Mouse (Mus musculus): ENCODE measurements around the gene Zfp36. TPM values are rescaled to one million over a fixed set of nuclear protein-coding genes. Genes with fewer than 3 reads are reported as not detected.
A peak's percentile ranks its signal among the peaks of the same experiment; 100 is the strongest.

The Zfp36 gene
- polyA plus RNA-seq, 1 experiment from 2014 or later: 21.4 TPM

GRCm38 (mm10) chr7:28347746-28348145 is 32.3 kb downstream of the Zfp36 start:
- Histone ChIP-seq H3K9ac (no peak overlapping the region), H3K4me1 (peaks cover 15% of the 10 kb centered on the region), H3K9me3 (no peaks in the 10 kb centered on the region), H3K27me3 (replicated peaks) (no peaks in the 10 kb centered on the region), H3K36me3 (no peaks in the 10 kb centered on the region), H3K4me2 (no peak overlapping the region), H3K4me3 (replicated peaks) (no peak overlapping the region), H3K27ac (no peak overlapping the region)
- ATAC-seq (ENCODE audit: insufficient read depth, low FRiP score, low read depth): no peak
- WGBS: 60% methylated on average over 3 of the region's 3 CpGs

GRCm38 (mm10) chr7:28344637-28345036 is 35.4 kb downstream of the Zfp36 start:
- Histone ChIP-seq H3K9ac (no peak overlapping the region), H3K9me3 (no peaks in the 10 kb centered on the region), H3K4me1 (peaks cover 6% of the 10 kb centered on the region; the same call in 1 of the 2 replicates), H3K27ac (no peak overlapping the region), H3K4me2 (no peak overlapping the region), H3K27me3 (replicated peaks) (no peaks in the 10 kb centered on the region), H3K4me3 (replicated peaks) (no peak overlapping the region), H3K36me3 (no peaks in the 10 kb centered on the region)
- ATAC-seq (ENCODE audit: insufficient read depth, low FRiP score, low read depth): peak; percentile 13; the same call in 1 of the 2 replicates
- 3% methylated on average over 4 of the region's 4 CpGs for WGBS

- no peak overlapping the region for H3K4me3 ChIP-seq (replicated peaks)
- H3K27ac ChIP-seq: no peak overlapping the region
- no peak overlapping the region for H3K4me2 ChIP-seq
- 25% methylated on average over 7 of the region's 7 CpGs for WGBS
- no peak overlapping the region for H3K9ac ChIP-seq
- no peaks in the 10 kb centered on the region for H3K27me3 ChIP-seq (replicated peaks)
- H3K36me3 ChIP-seq: no peaks in the 10 kb centered on the region
- ATAC-seq (ENCODE audit: insufficient read depth, low FRiP score, low read depth): no peak
- H3K9me3 ChIP-seq: no peaks in the 10 kb centered on the region
- peaks cover 3% of the 10 kb centered on the region; the same call in 1 of the 2 replicates for H3K4me1 ChIP-seq
These were observed 38.7 kb downstream of the Zfp36 start for GRCm38 (mm10) chr7:28341381-28341780.

GRCm38 (mm10) chr7:28339213-28339917 is 40.7 kb downstream of the Zfp36 start:
- Histone ChIP-seq H3K9ac (peak overlapping the region; percentile 45), H3K4me2 (peak overlapping the region; percentile 61), H3K4me1 (peaks cover 3% of the 10 kb centered on the region; the same call in 1 of the 2 replicates), H3K36me3 (0 out of 2 replicates have a peak, but pooled peaks cover 8% of the 10 kb centered on the region), H3K9me3 (no peaks in the 10 kb centered on the region), H3K4me3 (replicated peaks) (peak overlapping the region; percentile 65), H3K27ac (peak overlapping the region; percentile 86), H3K27me3 (replicated peaks) (no peaks in the 10 kb centered on the region)
- ATAC-seq (ENCODE audit: insufficient read depth, low FRiP score, low read depth): no peak
- 75% methylated on average over 19 of the region's 19 CpGs for WGBS

GRCm38 (mm10) chr7:28338108-28338998 is 41.7 kb downstream of the Zfp36 start, which contains the start of gene Supt5:
Gene Supt5 (minus strand): TSS chr7:28338746.
- H3K4me2 ChIP-seq: peak within 1 kb of the TSS; percentile 74
- peak within 1 kb of the TSS; percentile 94 for H3K9ac ChIP-seq
- H3K27me3 ChIP-seq (replicated peaks): no peaks in the 10 kb centered on the region
- H3K4me1 ChIP-seq: peaks cover 3% of the 10 kb centered on the region; the same call in 1 of the 2 replicates
- no peaks in the 10 kb centered on the region for H3K9me3 ChIP-seq
- H3K4me3 ChIP-seq (replicated peaks): peak within 1 kb of the TSS; percentile 65
- H3K27ac ChIP-seq: peak within 1 kb of the TSS; percentile 86
- ATAC-seq (ENCODE audit: insufficient read depth, low FRiP score, low read depth): peak; percentile 98
- under 1% methylated on average over 77 of the region's 77 CpGs for WGBS
- H3K36me3 ChIP-seq: 0 out of 2 replicates have a peak, but pooled peaks cover 8% of the 10 kb centered on the region

- 82% methylated on average over 2 of the region's 2 CpGs for WGBS
- no peaks in the 10 kb centered on the region for H3K27me3 ChIP-seq (replicated peaks)
- no peak for ATAC-seq (ENCODE audit: insufficient read depth, low FRiP score, low read depth)
- H3K9ac ChIP-seq: no peak overlapping the region
- H3K4me2 ChIP-seq: no peak overlapping the region
- H3K4me1 ChIP-seq: peaks cover 3% of the 10 kb centered on the region; the same call in 1 of the 2 replicates
- H3K9me3 ChIP-seq: no peaks in the 10 kb centered on the region
- no peak overlapping the region for H3K27ac ChIP-seq
- H3K36me3 ChIP-seq: peaks cover 12% of the 10 kb centered on the region
- H3K4me3 ChIP-seq (replicated peaks): no peak overlapping the region
These were observed 44.6 kb downstream of the Zfp36 start for GRCm38 (mm10) chr7:28335471-28335870.

GRCm38 (mm10) chr7:28334534-28334933 is 45.5 kb downstream of the Zfp36 start:
- ATAC-seq (ENCODE audit: insufficient read depth, low FRiP score, low read depth): no peak
- no peak overlapping the region for H3K9ac ChIP-seq
- H3K36me3 ChIP-seq: peaks cover 21% of the 10 kb centered on the region
- 89% methylated on average over 4 of the region's 4 CpGs for WGBS
- no peak overlapping the region for H3K4me2 ChIP-seq
- H3K9me3 ChIP-seq: no peaks in the 10 kb centered on the region
- peaks cover 3% of the 10 kb centered on the region; the same call in 1 of the 2 replicates for H3K4me1 ChIP-seq
- no peak overlapping the region for H3K27ac ChIP-seq
- H3K4me3 ChIP-seq (replicated peaks): no peak overlapping the region
- H3K27me3 ChIP-seq (replicated peaks): no peaks in the 10 kb centered on the region

- ATAC-seq (ENCODE audit: insufficient read depth, low FRiP score, low read depth): no peak
- 95% methylated on average over 2 of the region's 2 CpGs for WGBS
- H3K4me3 ChIP-seq (replicated peaks): no peak overlapping the region
- H3K4me1 ChIP-seq: no peaks in the 10 kb centered on the region
- no peaks in the 10 kb centered on the region for H3K9me3 ChIP-seq
- no peak overlapping the region for H3K9ac ChIP-seq
- no peak overlapping the region for H3K4me2 ChIP-seq
- H3K27me3 ChIP-seq (replicated peaks): no peaks in the 10 kb centered on the region
- no peak overlapping the region for H3K27ac ChIP-seq
- H3K36me3 ChIP-seq: peaks cover 56% of the 10 kb centered on the region
These were observed 51.8 kb downstream of the Zfp36 start for GRCm38 (mm10) chr7:28328260-28328659.

Other genes with a start within 250 kb of the Zfp36 start
- 108 and 135 TPM in 2 replicates for gene Fbl, start 210.5 kb downstream of the Zfp36 start, polyA plus RNA-seq (2015; fragmentation: Nextera tagmentation; extraction: Ambion mirVana)
- gene Dyrk1b, start 200.8 kb downstream of the Zfp36 start, polyA plus RNA-seq (2015; fragmentation: Nextera tagmentation; extraction: Ambion mirVana): 8.1 and 9.3 TPM in 2 replicates
- 8.2 and 8.6 TPM in 2 replicates for gene Eid2, start 112.4 kb downstream of the Zfp36 start, polyA plus RNA-seq (2015; fragmentation: Nextera tagmentation; extraction: Ambion mirVana)
- gene Eid2b, start 102.5 kb downstream of the Zfp36 start, polyA plus RNA-seq (2015; fragmentation: Nextera tagmentation; extraction: Ambion mirVana): 11.5 and 12.0 TPM in 2 replicates
- 0.30 and 0.59 TPM in 2 replicates for gene Selenov, start 89.1 kb downstream of the Zfp36 start, polyA plus RNA-seq (2015; fragmentation: Nextera tagmentation; extraction: Ambion mirVana)
- 3.8 and 3.9 TPM in 2 replicates for gene Dll3, start 78.0 kb downstream of the Zfp36 start, polyA plus RNA-seq (2015; fragmentation: Nextera tagmentation; extraction: Ambion mirVana)
- 137 and 138 TPM in 2 replicates for gene Timm50, start 68.2 kb downstream of the Zfp36 start, polyA plus RNA-seq (2015; fragmentation: Nextera tagmentation; extraction: Ambion mirVana)
- gene Supt5, start 41.5 kb downstream of the Zfp36 start, polyA plus RNA-seq (2015; fragmentation: Nextera tagmentation; extraction: Ambion mirVana): 70.6 and 84.4 TPM in 2 replicates
- gene Rps16, start 29.6 kb downstream of the Zfp36 start, polyA plus RNA-seq (2015; fragmentation: Nextera tagmentation; extraction: Ambion mirVana): 826 and 1,031 TPM in 2 replicates
- 48.4 and 52.3 TPM in 2 replicates for gene Plekhg2, start 7.7 kb downstream of the Zfp36 start, polyA plus RNA-seq (2015; fragmentation: Nextera tagmentation; extraction: Ambion mirVana)
- gene Med29, start 12.5 kb upstream of the Zfp36 start, polyA plus RNA-seq (2015; fragmentation: Nextera tagmentation; extraction: Ambion mirVana): 44.8 and 47.4 TPM in 2 replicates
- gene Paf1, start 12.7 kb upstream of the Zfp36 start, polyA plus RNA-seq (2015; fragmentation: Nextera tagmentation; extraction: Ambion mirVana): 76.5 and 79.0 TPM in 2 replicates
- gene Gmfg, start 57.2 kb upstream of the Zfp36 start, polyA plus RNA-seq (2015; fragmentation: Nextera tagmentation; extraction: Ambion mirVana): 21.0 and 23.5 TPM in 2 replicates
- 3.0 and 3.5 TPM in 2 replicates for gene Lrfn1, start 71.7 kb upstream of the Zfp36 start, polyA plus RNA-seq (2015; fragmentation: Nextera tagmentation; extraction: Ambion mirVana)
- not detected in 2 replicates for gene Ifnl2, start 130.2 kb upstream of the Zfp36 start, polyA plus RNA-seq (2015; fragmentation: Nextera tagmentation; extraction: Ambion mirVana)
- gene Ifnl3, start 142.6 kb upstream of the Zfp36 start, polyA plus RNA-seq (2015; fragmentation: Nextera tagmentation; extraction: Ambion mirVana): not detected in 2 replicates
- gene Sycn, start 160.6 kb upstream of the Zfp36 start, polyA plus RNA-seq (2015; fragmentation: Nextera tagmentation; extraction: Ambion mirVana): 103 and 114 TPM in 2 replicates
- 2.4 and 6.1 TPM in 2 replicates for gene Nccrp1, start 167.0 kb upstream of the Zfp36 start, polyA plus RNA-seq (2015; fragmentation: Nextera tagmentation; extraction: Ambion mirVana)
- 18.5 and 22.1 TPM in 2 replicates for gene Samd4b, start 217.9 kb upstream of the Zfp36 start, polyA plus RNA-seq (2015; fragmentation: Nextera tagmentation; extraction: Ambion mirVana)
- gene Pak4, start 217.9 kb upstream of the Zfp36 start, polyA plus RNA-seq (2015; fragmentation: Nextera tagmentation; extraction: Ambion mirVana): 50.2 and 56.0 TPM in 2 replicates